Mouse (Mus musculus) hindbrain, embryonic 15.5 days (tissue): ENCODE results near the gene Rbm39. TPM values are rescaled to one million over a fixed set of nuclear protein-coding genes. Genes with fewer than 3 reads are reported as not detected.
"Not testable (repeated sequence)": the region's sequence is repeated elsewhere in the genome, so short reads cannot be mapped to it uniquely, and the experiment has no call there.

ENCODE experiments used
- ATAC-seq: fragments of 200-750 bp; cut with Nextera tagmentation; 2 replicates; pipeline ENCODE4 v1.8.0; 2017; ENCODE audit warnings: low read depth, moderate number of reproducible peaks, moderate TSS enrichment; ENCODE audit not compliant: low FRiP score
- H3K27ac ChIP-seq: fragments of 300-500 bp; sonication (generic); replicated peaks from 2 replicates; pipeline ENCODE4 v1.5.1; 2015; ENCODE audit warnings: mild to moderate bottlenecking, inconsistent platforms
- H3K27me3 ChIP-seq: fragments of 300-500 bp; sonication (generic); 2 replicates; pipeline ENCODE4 v1.6.1; 2015; ENCODE audit warnings: control low read depth, inconsistent platforms
- H3K36me3 ChIP-seq: fragments of 300-500 bp; sonication (generic); 2 replicates; pipeline ENCODE4 v1.6.1; 2015; ENCODE audit warnings: control low read depth, inconsistent platforms
- H3K4me1 ChIP-seq: fragments of 300-500 bp; sonication (generic); replicated peaks from 2 replicates; pipeline ENCODE4 v1.6.1; 2015; ENCODE audit warnings: control low read depth, inconsistent platforms
- H3K4me2 ChIP-seq: fragments of 300-500 bp; sonication (generic); 2 replicates; pipeline ENCODE4 v1.6.1; 2015; ENCODE audit warnings: moderate library complexity, mild to moderate bottlenecking, inconsistent platforms
- H3K4me3 ChIP-seq: fragments of 300-500 bp; sonication (generic); 2 replicates; pipeline ENCODE4 v1.5.1; 2015; ENCODE audit warnings: mild to moderate bottlenecking, inconsistent platforms
- H3K9ac ChIP-seq: fragments of 300-500 bp; sonication (generic); 2 replicates; pipeline ENCODE4 v1.6.1; 2015; ENCODE audit warnings: inconsistent platforms
- H3K9me3 ChIP-seq: fragments of 300-500 bp; sonication (generic); 2 replicates; pipeline ENCODE4 v1.6.1; 2016; ENCODE audit warnings: control low read depth, inconsistent platforms
- WGBS: fragments of 180-500 bp; shearing (Covaris S2); methylation state at CpG from one replicate; pipeline ENCODE4 v1.1.7; 2015; 5-methylcytosine and 5-hydroxymethylcytosine counted together
- polyA plus RNA-seq: library from polyadenylated mRNA; unstranded; fragments of >200 nt; fragmentation: Nextera tagmentation; extraction: Ambion mirVana; gene quantifications from 2 replicates; pipeline ENCODE4 v1.2.1, GENCODE M21; 2015

The Rbm39 gene
- polyA plus RNA-seq, 1 experiment from 2014 or later, result 423 TPM

- ATAC-seq, result peak; percentile 98
- H3K9ac ChIP-seq, result peak within 1 kb of the TSS; percentile 81
- H3K27ac ChIP-seq, result peak within 1 kb of the TSS; percentile 99
- H3K27me3 ChIP-seq, result no peaks in the 10 kb centered on the region
- no peaks in the 10 kb centered on the region for H3K9me3 ChIP-seq
- under 1% methylated on average over 64 of the region's 88 CpGs for WGBS
- H3K4me1 ChIP-seq, result peaks cover 38% of the 10 kb centered on the region
- H3K36me3 ChIP-seq, result 0 out of 2 replicates have a peak, but pooled peaks cover 2% of the 10 kb centered on the region
- peak within 1 kb of the TSS; percentile 72 for H3K4me2 ChIP-seq
- H3K4me3 ChIP-seq, result peak within 1 kb of the TSS; percentile 84
Observed at GRCm38 (mm10) chr2:156196302-156197128, 16.5 kb upstream of the Rbm39 start, which contains the start of gene Phf20. Phf20 (plus strand) TSS chr2:156196466.

GRCm38 (mm10) chr2:156194571-156194970 is 14.5 kb upstream of the Rbm39 start:
- no peak overlapping the region for H3K27ac ChIP-seq
- no peak overlapping the region for H3K4me3 ChIP-seq
- no peaks in the 10 kb centered on the region for H3K36me3 ChIP-seq
- no peak overlapping the region for H3K9ac ChIP-seq
- H3K27me3 ChIP-seq, result no peaks in the 10 kb centered on the region
- peaks cover 29% of the 10 kb centered on the region for H3K4me1 ChIP-seq
- H3K4me2 ChIP-seq, result no peak overlapping the region
- no peak for ATAC-seq
- H3K9me3 ChIP-seq, result no peaks in the 10 kb centered on the region

- no peak for ATAC-seq
- no peak overlapping the region for H3K9ac ChIP-seq
- H3K9me3 ChIP-seq, result no peaks in the 10 kb centered on the region
- no peak overlapping the region for H3K27ac ChIP-seq
- H3K4me3 ChIP-seq, result no peak overlapping the region
- no peak overlapping the region for H3K4me2 ChIP-seq
- H3K27me3 ChIP-seq, result no peaks in the 10 kb centered on the region
- H3K4me1 ChIP-seq, result peaks cover 18% of the 10 kb centered on the region
- WGBS, result 81% methylated on average over 3 of the region's 3 CpGs
- no peaks in the 10 kb centered on the region for H3K36me3 ChIP-seq
Observed at GRCm38 (mm10) chr2:156193066-156193862, 13.2 kb upstream of the Rbm39 start.

GRCm38 (mm10) chr2:156192068-156192467 is 12.0 kb upstream of the Rbm39 start:
- 65% methylated on average over 2 of the region's 2 CpGs for WGBS
- H3K4me3 ChIP-seq, result no peak overlapping the region
- no peak overlapping the region for H3K4me2 ChIP-seq

GRCm38 (mm10) chr2:156191540-156191939 is 11.5 kb upstream of the Rbm39 start:
- Histone ChIP-seq H3K27ac (no peak overlapping the region), H3K27me3 (no peaks in the 10 kb centered on the region), H3K9me3 (no peaks in the 10 kb centered on the region), H3K4me3 (no peak overlapping the region), H3K4me2 (no peak overlapping the region), H3K36me3 (no peaks in the 10 kb centered on the region), H3K9ac (no peak overlapping the region), H3K4me1 (peaks cover 8% of the 10 kb centered on the region; the same call in 1 of the 2 replicates)
- 95% methylated on average over 2 of the region's 2 CpGs for WGBS
- ATAC-seq, result no peak

More at GRCm38 (mm10) chr2:156192068-156192467, 12.0 kb upstream of the Rbm39 start:
- no peak overlapping the region for H3K27ac ChIP-seq
- H3K9ac ChIP-seq, result no peak overlapping the region
- H3K36me3 ChIP-seq, result no peaks in the 10 kb centered on the region
- no peak for ATAC-seq
- no peaks in the 10 kb centered on the region for H3K9me3 ChIP-seq
- H3K27me3 ChIP-seq, result no peaks in the 10 kb centered on the region
- H3K4me1 ChIP-seq, result peaks cover 8% of the 10 kb centered on the region; the same call in 1 of the 2 replicates

GRCm38 (mm10) chr2:156190004-156190896 is 10.2 kb upstream of the Rbm39 start:
- H3K4me3 ChIP-seq, result no peak overlapping the region
- ATAC-seq, result no peak
- no peaks in the 10 kb centered on the region for H3K27me3 ChIP-seq
- H3K27ac ChIP-seq, result no peak overlapping the region
- H3K4me1 ChIP-seq, result no peaks in the 10 kb centered on the region
- H3K4me2 ChIP-seq, result no peak overlapping the region
- 86% methylated on average over 14 of the region's 14 CpGs for WGBS
- no peaks in the 10 kb centered on the region for H3K36me3 ChIP-seq
- H3K9ac ChIP-seq, result no peak overlapping the region
- H3K9me3 ChIP-seq, result no peaks in the 10 kb centered on the region

GRCm38 (mm10) chr2:156189241-156189640 is 9.2 kb upstream of the Rbm39 start:
- H3K9me3 ChIP-seq, ATAC-seq, H3K27me3 ChIP-seq, H3K4me2 ChIP-seq, H3K4me3 ChIP-seq, H3K27ac ChIP-seq, H3K36me3 ChIP-seq, H3K9ac ChIP-seq, H3K4me1 ChIP-seq: not testable (repeated sequence)
- WGBS, result 85% methylated on average over 7 of the region's 7 CpGs

GRCm38 (mm10) chr2:156181592-156181991 is 1.6 kb upstream of the Rbm39 start:
- Histone ChIP-seq H3K9me3 (no peaks in the 10 kb centered on the region), H3K9ac (no peak overlapping the region), H3K4me3 (no peak overlapping the region), H3K36me3 (peaks cover 14% of the 10 kb centered on the region), H3K4me2 (peak overlapping the region; percentile 69), H3K27me3 (no peaks in the 10 kb centered on the region), H3K4me1 (peaks cover 32% of the 10 kb centered on the region), H3K27ac (peak overlapping the region; percentile 98)
- no peak for ATAC-seq
- WGBS, result 74% methylated on average over 2 of the region's 2 CpGs

GRCm38 (mm10) chr2:156180824-156181590 is 969 bp upstream of the Rbm39 start:
- Histone ChIP-seq H3K27me3 (no peaks in the 10 kb centered on the region), H3K36me3 (peaks cover 15% of the 10 kb centered on the region), H3K27ac (peak overlapping the region; percentile 98), H3K9me3 (no peaks in the 10 kb centered on the region), H3K4me2 (peak overlapping the region; percentile 69), H3K9ac (peak overlapping the region; percentile 58), H3K4me1 (peaks cover 34% of the 10 kb centered on the region), H3K4me3 (peak overlapping the region; percentile 88)
- no peak for ATAC-seq
- 10% methylated on average over 8 of the region's 8 CpGs for WGBS

GRCm38 (mm10) chr2:156179796-156180093 is 293 bp downstream of the Rbm39 start:
- Histone ChIP-seq H3K4me1 (peaks cover 39% of the 10 kb centered on the region), H3K9me3 (no peaks in the 10 kb centered on the region), H3K4me2 (no peak overlapping the region), H3K9ac (peak overlapping the region; percentile 89), H3K27ac (peak overlapping the region; percentile 98), H3K4me3 (peak overlapping the region; percentile 88), H3K27me3 (no peaks in the 10 kb centered on the region), H3K36me3 (peaks cover 19% of the 10 kb centered on the region)
- ATAC-seq, result peak; percentile 21
- WGBS, result under 1% methylated on average over 40 of the region's 41 CpGs
